Mouse (Mus musculus) neural tube, embryonic 14.5 days (tissue): ENCODE results near the gene Atp2b2. TPM values are rescaled to one million over a fixed set of nuclear protein-coding genes. Genes with fewer than 3 reads are reported as not detected.

ENCODE experiments used
- ATAC-seq: fragments of 200-750 bp; cut with Nextera tagmentation; 2 replicates; pipeline ENCODE4 v1.8.0; 2017; ENCODE audit warnings: low read depth, mild to moderate bottlenecking, moderate TSS enrichment, moderate library complexity
- H3K27ac ChIP-seq: fragments of 300-500 bp; sonication (generic); 2 replicates; pipeline ENCODE4 v1.5.1; 2014; ENCODE audit warnings: low read depth, mild to moderate bottlenecking, control low read depth, low read length, moderate library complexity, mixed read lengths
- H3K27me3 ChIP-seq: fragments of 300-500 bp; sonication (generic); 2 replicates; pipeline ENCODE4 v1.6.1; 2014; ENCODE audit warnings: low read length; ENCODE audit not compliant: control insufficient read depth, insufficient read depth
- H3K36me3 ChIP-seq: fragments of 300-500 bp; sonication (generic); 2 replicates; pipeline ENCODE4 v1.6.1; 2014; ENCODE audit warnings: low read length, mixed read lengths; ENCODE audit not compliant: control insufficient read depth, insufficient read depth
- H3K4me1 ChIP-seq: fragments of 300-500 bp; sonication (generic); 2 replicates; pipeline ENCODE4 v1.6.1; 2014; ENCODE audit warnings: low read length; ENCODE audit not compliant: control insufficient read depth, insufficient read depth
- H3K4me2 ChIP-seq: fragments of 300-500 bp; sonication (generic); 2 replicates; pipeline ENCODE4 v1.6.1; 2014; ENCODE audit warnings: mild to moderate bottlenecking, low read depth, low read length, control low read depth
- H3K4me3 ChIP-seq: fragments of 300-500 bp; sonication (generic); 2 replicates; pipeline ENCODE4 v1.5.1; 2014; ENCODE audit warnings: low read depth, low read length, control low read depth, mixed read lengths
- H3K9ac ChIP-seq: fragments of 300-500 bp; sonication (generic); replicated peaks from 2 replicates; pipeline ENCODE4 v1.6.1; 2014; ENCODE audit warnings: low read depth, mild to moderate bottlenecking, control low read depth, low read length, mixed read lengths
- H3K9me3 ChIP-seq: fragments of 300-500 bp; sonication (generic); 2 replicates; pipeline ENCODE4 v1.6.1; 2016; ENCODE audit warnings: low read length; ENCODE audit not compliant: control insufficient read depth
- WGBS: fragments of 180-500 bp; shearing (Covaris S2); extraction: QIAGEN DNeasy Blood & Tissue Kit; methylation state at CpG from one replicate; pipeline ENCODE4 v1.1.7; 2014; 5-methylcytosine and 5-hydroxymethylcytosine counted together
- polyA plus RNA-seq: library from polyadenylated mRNA; unstranded; fragments of >200 nt; fragmentation: Nextera tagmentation; extraction: Ambion mirVana; gene quantifications from 2 replicates; pipeline ENCODE4 v1.2.1, GENCODE M21; 2014

Gene Atp2b2
- polyA plus RNA-seq, 1 experiment from 2014 or later: 38.6 TPM

- Histone ChIP-seq H3K9me3 (no peaks in the 10 kb centered on the region), H3K27ac (no peak overlapping the region), H3K36me3 (0 out of 2 replicates have a peak, but pooled peaks cover 7% of the 10 kb centered on the region), H3K9ac (no peak overlapping the region), H3K4me2 (no peak overlapping the region), H3K4me3 (no peak overlapping the region), H3K4me1 (no peaks in the 10 kb centered on the region), H3K27me3 (no peaks in the 10 kb centered on the region)
- ATAC-seq: no peak
- WGBS: 84% methylated on average over 7 of the region's 7 CpGs
Observed at GRCm38 (mm10) chr6:113785658-113786057, 256.8 kb downstream of the Atp2b2 start.

GRCm38 (mm10) chr6:113778229-113778753 lies 264.1 kb downstream of the Atp2b2 start:
- Histone ChIP-seq H3K36me3 (no peaks in the 10 kb centered on the region), H3K4me2 (no peak overlapping the region), H3K27ac (no peak overlapping the region), H3K9ac (no peak overlapping the region), H3K4me1 (no peaks in the 10 kb centered on the region), H3K9me3 (no peaks in the 10 kb centered on the region), H3K4me3 (no peak overlapping the region), H3K27me3 (no peaks in the 10 kb centered on the region)
- 0 out of 2 replicates have a peak, but pooled peaks have one; percentile 21 for ATAC-seq
- 59% methylated on average over 7 of the region's 7 CpGs for WGBS

DNA sequence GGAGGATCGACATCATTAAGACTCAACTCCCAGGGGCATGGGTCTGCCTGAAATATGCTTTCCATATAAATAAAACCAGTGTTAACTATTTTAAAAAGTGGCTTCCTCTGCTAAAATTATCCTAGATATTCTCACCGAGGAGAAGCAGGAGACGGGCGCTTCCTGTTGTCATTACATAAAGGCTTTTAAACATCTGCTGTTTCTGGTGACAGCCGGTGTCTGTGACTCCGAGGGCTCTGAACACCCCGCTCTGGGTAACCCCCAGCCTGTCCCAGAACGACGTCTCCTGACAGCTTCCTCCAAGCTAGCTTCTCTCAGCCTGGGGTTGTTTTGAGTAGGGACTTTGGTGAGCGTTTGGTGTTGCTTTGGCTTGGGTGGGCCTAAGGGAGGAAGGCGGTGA lies 273.6 kb downstream of the Atp2b2 start:
- H3K36me3 ChIP-seq: peaks cover 21% of the 10 kb centered on the region
- H3K27me3 ChIP-seq: no peaks in the 10 kb centered on the region
- WGBS: 66% methylated on average over 11 of the region's 11 CpGs
- H3K9ac ChIP-seq: no peak overlapping the region
- no peaks in the 10 kb centered on the region for H3K4me1 ChIP-seq
- H3K9me3 ChIP-seq: no peaks in the 10 kb centered on the region
- H3K4me2 ChIP-seq: no peak overlapping the region
- no peak for ATAC-seq
- H3K4me3 ChIP-seq: no peak overlapping the region
- no peak overlapping the region for H3K27ac ChIP-seq

- H3K4me1 ChIP-seq: no peaks in the 10 kb centered on the region
- H3K4me3 ChIP-seq: no peak overlapping the region
- 30% methylated on average over 7 of the region's 7 CpGs for WGBS
- H3K9me3 ChIP-seq: no peaks in the 10 kb centered on the region
- H3K27ac ChIP-seq: no peak overlapping the region
- no peak overlapping the region for H3K4me2 ChIP-seq
- no peaks in the 10 kb centered on the region for H3K27me3 ChIP-seq
- ATAC-seq: peak; percentile 58; the same call in 1 of the 2 replicates
- no peak overlapping the region for H3K9ac ChIP-seq
- peaks cover 43% of the 10 kb centered on the region for H3K36me3 ChIP-seq
Observed at GRCm38 (mm10) chr6:113761644-113762043, 280.8 kb downstream of the Atp2b2 start.

DNA sequence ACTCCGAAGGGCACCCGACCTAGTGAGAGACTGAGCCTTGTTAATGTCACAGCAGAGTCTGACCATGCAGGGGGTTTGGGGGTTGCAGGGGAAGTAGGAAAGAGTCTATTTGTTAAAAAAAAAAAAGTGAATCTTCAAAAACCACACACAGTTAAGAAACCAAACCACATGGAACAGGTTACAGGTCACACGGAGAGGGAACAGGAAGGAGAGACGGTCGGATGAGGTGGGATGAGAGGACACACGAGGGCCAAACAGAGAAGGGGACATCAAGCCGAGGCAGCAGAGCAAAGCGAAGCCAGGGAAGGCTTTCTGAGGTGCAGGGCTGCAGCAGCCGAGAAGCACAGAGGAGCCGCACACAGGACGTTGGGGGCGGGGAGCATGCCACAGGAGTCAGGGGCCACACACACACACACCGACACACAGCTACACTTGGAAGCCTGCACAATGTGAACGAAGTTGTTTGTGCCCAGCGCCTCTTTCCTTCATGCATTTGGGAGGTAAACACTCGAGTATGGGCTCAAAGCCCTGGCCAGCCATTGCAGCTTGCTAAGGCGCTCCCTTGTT lies 293.2 kb downstream of the Atp2b2 start:
- H3K4me3 ChIP-seq: no peak overlapping the region
- H3K27ac ChIP-seq: no peak overlapping the region
- no peaks in the 10 kb centered on the region for H3K9me3 ChIP-seq
- H3K9ac ChIP-seq: no peak overlapping the region
- H3K27me3 ChIP-seq: no peaks in the 10 kb centered on the region
- H3K4me2 ChIP-seq: no peak overlapping the region
- H3K4me1 ChIP-seq: no peaks in the 10 kb centered on the region
- 64% methylated on average over 17 of the region's 17 CpGs for WGBS
- no peak for ATAC-seq
- 0 out of 2 replicates have a peak, but pooled peaks cover 4% of the 10 kb centered on the region for H3K36me3 ChIP-seq

GRCm38 (mm10) chr6:113748351-113748750 lies 294.1 kb downstream of the Atp2b2 start:
- H3K9me3 ChIP-seq: no peaks in the 10 kb centered on the region
- ATAC-seq: no peak
- 0 out of 2 replicates have a peak, but pooled peaks cover 4% of the 10 kb centered on the region for H3K36me3 ChIP-seq
- H3K27ac ChIP-seq: no peak overlapping the region
- H3K4me2 ChIP-seq: no peak overlapping the region
- no peak overlapping the region for H3K4me3 ChIP-seq
- no peaks in the 10 kb centered on the region for H3K4me1 ChIP-seq
- no peaks in the 10 kb centered on the region for H3K27me3 ChIP-seq
- 33% methylated on average over 26 of the region's 26 CpGs for WGBS
- no peak overlapping the region for H3K9ac ChIP-seq

DNA sequence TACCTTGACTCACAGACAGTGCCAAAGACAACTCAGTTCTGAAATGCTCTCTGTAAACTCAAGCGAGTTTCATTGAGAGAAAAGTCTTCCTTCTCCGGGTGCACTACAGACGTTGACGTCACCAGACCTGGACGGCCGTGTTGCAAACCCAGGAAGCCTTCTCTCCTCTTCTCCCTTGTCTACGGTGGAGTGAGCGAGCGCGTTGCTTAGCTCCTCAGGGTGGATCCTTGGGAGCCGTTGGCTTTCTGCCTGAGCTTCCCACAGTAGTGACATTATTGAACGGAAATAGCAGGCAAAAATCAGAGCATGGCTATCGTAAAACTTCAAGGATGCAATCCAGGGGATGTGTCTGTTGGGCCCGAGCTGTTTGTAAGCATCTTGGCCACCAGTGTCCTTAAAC lies 295.1 kb downstream of the Atp2b2 start:
- no peak for ATAC-seq
- WGBS: 88% methylated on average over 14 of the region's 14 CpGs

DNA sequence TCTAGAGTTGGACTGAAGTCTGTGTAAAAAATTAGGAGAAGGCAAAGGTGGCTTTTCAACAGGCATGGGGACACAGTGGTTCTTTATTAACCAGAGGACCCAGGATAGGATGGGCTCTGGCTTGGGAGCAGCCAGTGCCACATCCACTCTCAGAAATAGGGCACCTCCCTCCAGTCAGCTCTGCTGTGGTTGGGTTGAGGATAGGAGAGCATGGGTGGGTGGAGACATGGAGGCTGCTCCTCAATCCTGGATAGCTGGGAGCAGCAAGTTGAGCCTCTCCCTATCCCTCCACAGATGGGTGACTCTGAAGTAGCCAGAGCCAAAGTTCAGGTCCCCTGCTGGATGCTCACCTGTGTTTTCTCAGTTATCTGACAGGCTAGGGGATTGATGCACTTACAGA lies 297.3 kb downstream of the Atp2b2 start:
- no peaks in the 10 kb centered on the region; the same call in 1 of the 2 replicates for H3K4me1 ChIP-seq
- H3K36me3 ChIP-seq: 0 out of 2 replicates have a peak, but pooled peaks cover 4% of the 10 kb centered on the region
- no peak overlapping the region for H3K4me2 ChIP-seq
- H3K27me3 ChIP-seq: no peaks in the 10 kb centered on the region; the same call in 1 of the 2 replicates
- no peak for ATAC-seq
- no peak overlapping the region for H3K27ac ChIP-seq
- no peak overlapping the region for H3K4me3 ChIP-seq
- no peak overlapping the region for H3K9ac ChIP-seq
- no peaks in the 10 kb centered on the region for H3K9me3 ChIP-seq

More for the DNA sequence above, 295.1 kb downstream of the Atp2b2 start:
- 0 out of 2 replicates have a peak, but pooled peaks cover 4% of the 10 kb centered on the region for H3K36me3 ChIP-seq
- no peaks in the 10 kb centered on the region for H3K4me1 ChIP-seq
- no peak overlapping the region for H3K27ac ChIP-seq
- H3K9me3 ChIP-seq: no peaks in the 10 kb centered on the region
- H3K27me3 ChIP-seq: no peaks in the 10 kb centered on the region
- H3K4me3 ChIP-seq: no peak overlapping the region
- no peak overlapping the region for H3K9ac ChIP-seq
- no peak overlapping the region for H3K4me2 ChIP-seq

DNA sequence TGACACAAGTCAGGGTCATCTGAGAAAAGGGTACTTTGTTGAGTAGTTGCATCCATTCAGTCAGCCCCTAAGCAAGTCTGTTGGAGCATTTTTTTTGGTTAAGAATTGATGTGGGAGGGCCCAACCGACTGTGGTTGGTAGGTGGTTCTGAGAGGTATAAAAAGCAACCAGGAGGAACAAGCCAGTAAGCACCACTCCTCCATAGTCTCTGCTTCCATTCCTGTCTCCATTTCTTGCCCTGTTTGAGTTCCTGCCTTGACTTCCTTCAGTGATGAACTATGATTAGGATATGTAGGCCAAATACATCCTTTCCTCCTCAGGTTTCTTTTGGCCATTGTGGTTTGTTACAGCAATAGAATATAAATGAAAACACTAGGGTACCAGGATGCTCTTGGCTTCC lies 299.3 kb downstream of the Atp2b2 start:
- H3K27me3 ChIP-seq: no peaks in the 10 kb centered on the region; the same call in 1 of the 2 replicates
- H3K27ac ChIP-seq: no peak overlapping the region
- no peak for ATAC-seq
- WGBS: 58% methylated on average over 1 of the region's 1 CpGs
- no peak overlapping the region for H3K4me2 ChIP-seq
- H3K4me1 ChIP-seq: peaks cover 10% of the 10 kb centered on the region
- no peaks in the 10 kb centered on the region for H3K9me3 ChIP-seq
- H3K4me3 ChIP-seq: no peak overlapping the region
- H3K36me3 ChIP-seq: 0 out of 2 replicates have a peak, but pooled peaks cover 4% of the 10 kb centered on the region
- H3K9ac ChIP-seq: no peak overlapping the region
